12 mouse cellular contexts compared by ENCODE assay signal in genomic region chr13:51805634-51806033, GRCm38 (mm10). TPM values are rescaled to one million over a fixed set of nuclear protein-coding genes. Genes with fewer than 3 reads are reported as not detected.
DNase-seq lines count a peak whose midpoint lies in the region; TF ChIP-seq lines count a peak whose summit lies in the region.
"Had no signal": no experiment of that assay in that cellular context is flagged by ENCODE, and none has a peak within 500 bp of the region (broad histone marks: within the 10 kb centered on the region; RNA-seq: fewer than 3 reads in every experiment).

No protein-coding gene starts in this region.

- TF ChIP-seq CTCF in layer of hippocampus, adult 2 months (conservative IDR thresholded peaks at IDR 0.05), result no peak

- H3K27ac ChIP-seq in layer of hippocampus, adult 2 months, result peak overlapping the region; percentile 89
- H3K27ac ChIP-seq: embryonic facial prominence, embryonic 13.5 days; limb, embryonic 15.5 days; lung, embryonic 15.5 days had no signal

- H3K4me3 ChIP-seq in layer of hippocampus, adult 2 months, result no peak overlapping the region
- H3K4me3 ChIP-seq: embryonic facial prominence, embryonic 13.5 days; limb, embryonic 15.5 days; lung, embryonic 15.5 days had no signal

- peak; percentile 35 to 53 for DNase-seq in right cerebral cortex, adult 2 months (ENCODE audit: low spot score in 2 of 2)
- DNase-seq in right cerebral cortex, postnatal 25 days, result no peak
- DNase-seq in cerebellum, postnatal 10 days, result peak; percentile 80 to 84
- peak; percentile 73 to 78 for DNase-seq in layer of hippocampus, adult 2 months (ENCODE audit: low spot score in 2 of 2)
- DNase-seq in ovary, postnatal 36 days (ENCODE audit: low spot score), result no peak
- DNase-seq in gastrocnemius, adult 18-20 months (ENCODE audit: low spot score), result no peak
- DNase-seq in urinary bladder, postnatal 14 days (ENCODE audit: low spot score), result no peak
- DNase-seq: kidney, postnatal 25 days; thymus, postnatal 4 days had no signal

RNA-seq across cellular contexts. Expression of gene Sema4d, which starts 12.1 kb away (rescaled TPM):
- total RNA-seq in layer of hippocampus, adult 2 months (2021), result 10 to 100 TPM; 76.3 to 83.9 TPM
- total RNA-seq in gastrocnemius, adult 18-20 months (2021), result 100 to 1,000 TPM; 118 to 125 TPM

RNA-seq across cellular contexts. Expression of gene Gadd45g, which starts 40.8 kb away (rescaled TPM):
- 10 to 100 TPM; 14.8 to 22.7 TPM for total RNA-seq in layer of hippocampus, adult 2 months (2021)
- total RNA-seq in gastrocnemius, adult 18-20 months (2021), result 100 to 1,000 TPM in 1 of 2 experiments, 10 to 100 TPM in 1; 43.0 to 114 TPM

Comparison
In these comparisons a context has a peak if more than half of its experiments do, and no peak if none do; other contexts are left out.
1. DNase-seq: peak in right cerebral cortex, adult 2 months (2 of 2), cerebellum, postnatal 10 days (2 of 2) and layer of hippocampus, adult 2 months (2 of 2); none in right cerebral cortex, postnatal 25 days (single experiment), ovary, postnatal 36 days (single experiment), gastrocnemius, adult 18-20 months (single experiment) and urinary bladder, postnatal 14 days (single experiment).